ENCODE assay signal across 11 mouse cellular contexts in genomic region chr10:123013435-123013834, GRCm38 (mm10).
DNase-seq lines count a peak whose midpoint lies in the region; ATAC-seq and TF ChIP-seq lines count a peak whose summit lies in the region.
"Had no signal": no experiment of that assay in that cellular context is flagged by ENCODE, and none has a peak within 500 bp of the region (broad histone marks: within the 10 kb centered on the region; RNA-seq: fewer than 3 reads in every experiment).

No protein-coding gene starts in this region.

- H3K4me1 ChIP-seq in kidney, postnatal 0 days (replicated peaks; ENCODE audit: insufficient read depth, low read length): no peaks in the 10 kb centered on the region
- H3K4me1 ChIP-seq in hindbrain, embryonic 10.5 days (replicated peaks): peaks cover 10% of the 10 kb centered on the region; the same call in 1 of the 2 replicates
- no peaks in the 10 kb centered on the region for H3K4me1 ChIP-seq in midbrain, embryonic 16.5 days (ENCODE audit: control insufficient read depth, insufficient read depth, low read length)

- peak; percentile 45 for DNase-seq in kidney, postnatal 0 days (ENCODE audit: low spot score)
- no peak for DNase-seq in kidney, adult 9 months
- peak; percentile 65 for DNase-seq in brain, embryonic 14.5 days (ENCODE audit: low read depth)
- peak; percentile 62 for DNase-seq in hindbrain, embryonic 10.5 days (ENCODE audit: low spot score)
- no peak for DNase-seq in heart, adult 9 months (ENCODE audit: low spot score in 2 of 2)
- DNase-seq in adrenal gland, postnatal 36 days: no peak
- DNase-seq: cerebellum, adult 18-20 months had no signal

- no peaks in the 10 kb centered on the region for H3K27me3 ChIP-seq in kidney, postnatal 0 days (ENCODE audit: insufficient read depth, low read length)
- no peaks in the 10 kb centered on the region for H3K27me3 ChIP-seq in hindbrain, embryonic 10.5 days (ENCODE audit: insufficient read depth, poor library complexity, severe bottlenecking)
- H3K27me3 ChIP-seq in midbrain, embryonic 16.5 days (ENCODE audit: control insufficient read depth, insufficient read depth, low read depth, low read length): no peaks in the 10 kb centered on the region

- no peak overlapping the region for H3K4me2 ChIP-seq in kidney, postnatal 0 days (ENCODE audit: low read length)
- no peak overlapping the region for H3K4me2 ChIP-seq in midbrain, embryonic 16.5 days (ENCODE audit: low read length)

- H3K4me3 ChIP-seq in kidney, postnatal 0 days (replicated peaks; ENCODE audit: low read depth, low read length): no peak overlapping the region
- no peak overlapping the region for H3K4me3 ChIP-seq in hindbrain, embryonic 10.5 days
- H3K4me3 ChIP-seq in midbrain, embryonic 16.5 days (ENCODE audit: low read depth, low read length): no peak overlapping the region
- H3K4me3 ChIP-seq: myocyte had no signal

- no peak overlapping the region for H3K9ac ChIP-seq in kidney, postnatal 0 days (ENCODE audit: low read depth, low read length)
- H3K9ac ChIP-seq in midbrain, embryonic 16.5 days (ENCODE audit: low read depth, low read length): no peak overlapping the region
- H3K9ac ChIP-seq: liver, embryonic 14.5 days had no signal

- 51% methylated on average over 18 of the region's 18 CpGs for WGBS in kidney, postnatal 0 days
- 42% methylated on average over 18 of the region's 18 CpGs for WGBS in hindbrain, embryonic 10.5 days
- WGBS in midbrain, embryonic 16.5 days: 24% methylated on average over 18 of the region's 18 CpGs

- peaks cover 53% of the 10 kb centered on the region for H3K36me3 ChIP-seq in kidney, postnatal 0 days (ENCODE audit: insufficient read depth, low read length)
- H3K36me3 ChIP-seq in hindbrain, embryonic 10.5 days: peaks cover 86% of the 10 kb centered on the region
- peaks cover 36% of the 10 kb centered on the region for H3K36me3 ChIP-seq in midbrain, embryonic 16.5 days (ENCODE audit: control insufficient read depth, insufficient read depth, low read length)

- TF ChIP-seq CTCF in kidney, postnatal 0 days (IDR thresholded peaks at IDR 0.05; ENCODE audit: low read depth): no peak
- TF ChIP-seq CTCF in brain, embryonic 14.5 days (IDR thresholded peaks at IDR 0.05; ENCODE audit: borderline replicate concordance, extremely low read depth, insufficient read depth, insufficient read length): no peak

- ATAC-seq in kidney, postnatal 0 days (replicated peaks; ENCODE audit: low FRiP score, low read depth): peak; percentile 59; the same call in 1 of the 2 replicates
- ATAC-seq in midbrain, embryonic 16.5 days: 0 out of 2 replicates have a peak, but pooled peaks have one; percentile 28
- ATAC-seq in CD4-positive, CD25-positive, alpha-beta regulatory T cell, adult 4 months: no peak

- no peak overlapping the region for H3K27ac ChIP-seq in kidney, postnatal 0 days
- H3K27ac ChIP-seq in hindbrain, embryonic 10.5 days: peak overlapping the region; percentile 56; the same call in 1 of the 2 replicates
- H3K27ac ChIP-seq in midbrain, embryonic 16.5 days (ENCODE audit: low read length): no peak overlapping the region
- H3K27ac ChIP-seq: liver, embryonic 14.5 days had no signal

- H3K9me3 ChIP-seq in kidney, postnatal 0 days (replicated peaks; ENCODE audit: low read length): no peaks in the 10 kb centered on the region
- H3K9me3 ChIP-seq in hindbrain, embryonic 10.5 days: no peaks in the 10 kb centered on the region
- H3K9me3 ChIP-seq in midbrain, embryonic 16.5 days (replicated peaks; ENCODE audit: control insufficient read depth, low read length, poor library complexity, severe bottlenecking): no peaks in the 10 kb centered on the region

- TF ChIP-seq POLR2A in brain, embryonic 14.5 days (IDR thresholded peaks at IDR 0.05; ENCODE audit: borderline replicate concordance, extremely low read depth, insufficient read depth, insufficient read length, poor library complexity, severe bottlenecking): no peak

Comparison
In these comparisons a context has a peak if more than half of its experiments do, and no peak if none do; other contexts are left out.
1. DNase-seq: peak in kidney, postnatal 0 days (single experiment), brain, embryonic 14.5 days (single experiment) and hindbrain, embryonic 10.5 days (single experiment); none in kidney, adult 9 months (single experiment), heart, adult 9 months (0 of 2) and adrenal gland, postnatal 36 days (0 of 2).